Mouse (Mus musculus) ES-CJ7 (cell line): ENCODE measurements at regions not wholly inside any gene's neighbourhood (a gene's known extent, or its start where the extent isn't known, plus 50 kb on each side); places are given as distances from the start of the nearest gene placed in this dataset.

Source experiments
- DNase-seq: peaks from one replicate; pipeline ENCODE4 v3.0.0; 2011; ENCODE audit warnings: low read depth, low spot score

GRCm38 (mm10) chr7:145135971-145136370 is 71.9 kb downstream of the 1810010D01Rik start:
- DNase-seq, result peak; percentile 51

GRCm38 (mm10) chr7:145132506-145132905 is 75.4 kb downstream of the 1810010D01Rik start:
- no peak for DNase-seq

GRCm38 (mm10) chr7:145131438-145132159 is 76.3 kb downstream of the 1810010D01Rik start:
- no peak for DNase-seq

GRCm38 (mm10) chr7:145129971-145130370 is 77.9 kb downstream of the 1810010D01Rik start:
- DNase-seq, result no peak

GRCm38 (mm10) chr7:145127661-145128060 is 80.3 kb downstream of the 1810010D01Rik start:
- DNase-seq, result peak; percentile 40

GRCm38 (mm10) chr7:145127180-145127579 is 80.7 kb downstream of the 1810010D01Rik start:
- DNase-seq, result peak; percentile 28

- DNase-seq, result no peak
Observed at GRCm38 (mm10) chr7:145123996-145124601, 83.8 kb downstream of the 1810010D01Rik start.

- no peak for DNase-seq
Observed at GRCm38 (mm10) chr7:145122471-145122870, 85.4 kb downstream of the 1810010D01Rik start.

GRCm38 (mm10) chr7:145118406-145118805 is 89.5 kb downstream of the 1810010D01Rik start:
- no peak for DNase-seq

GRCm38 (mm10) chr7:145114660-145115059 is 93.3 kb downstream of the 1810010D01Rik start:
- DNase-seq, result peak; percentile 74

GRCm38 (mm10) chr7:145114145-145114544 is 93.8 kb downstream of the 1810010D01Rik start:
- DNase-seq, result no peak

- no peak for DNase-seq
Observed at GRCm38 (mm10) chr7:145112887-145113531, 94.9 kb downstream of the 1810010D01Rik start.

GRCm38 (mm10) chr7:145112146-145112830 is 95.6 kb downstream of the 1810010D01Rik start:
- DNase-seq, result no peak

GRCm38 (mm10) chr7:145111252-145112131 is 96.4 kb downstream of the 1810010D01Rik start:
- no peak for DNase-seq

- peak; percentile 50 for DNase-seq
Observed at GRCm38 (mm10) chr7:145110657-145111251, 97.2 kb downstream of the 1810010D01Rik start.

- DNase-seq, result no peak
Observed at GRCm38 (mm10) chr7:145110028-145110427, 97.9 kb downstream of the 1810010D01Rik start.

- no peak for DNase-seq
Observed at GRCm38 (mm10) chr7:145109471-145109870, 98.4 kb downstream of the 1810010D01Rik start.

- DNase-seq, result no peak
Observed at GRCm38 (mm10) chr7:145108994-145109393, 98.9 kb downstream of the 1810010D01Rik start.

- DNase-seq, result no peak
Observed at GRCm38 (mm10) chr7:145107575-145108170, 100.2 kb downstream of the 1810010D01Rik start.

GRCm38 (mm10) chr7:145106494-145106849 is 101.4 kb downstream of the 1810010D01Rik start:
- DNase-seq, result no peak
